Mouse (Mus musculus): ENCODE data around the gene Serac1. TPM values are rescaled to one million over a fixed set of nuclear protein-coding genes. Genes with fewer than 3 reads are reported as not detected.

Gene Serac1
- polyA plus RNA-seq, 1 experiment from 2014 or later = 4.8 TPM

- Histone ChIP-seq H3K9ac (peak overlapping the region; percentile 17; the same call in 1 of the 2 replicates), H3K4me1 (ENCODE audit: insufficient read depth) (peaks cover 24% of the 10 kb centered on the region), H3K9me3 (ENCODE audit: low read depth, low read length) (no peaks in the 10 kb centered on the region), H3K36me3 (ENCODE audit: insufficient read depth) (no peaks in the 10 kb centered on the region), H3K27me3 (ENCODE audit: insufficient read depth, low read length) (no peaks in the 10 kb centered on the region), H3K4me2 (peak overlapping the region; percentile 41), H3K4me3 (ENCODE audit: low read depth, low read length) (no peak overlapping the region), H3K27ac (ENCODE audit: low read depth) (peak overlapping the region; percentile 92)
- WGBS = 20% methylated on average over 14 of the region's 14 CpGs
- ATAC-seq (ENCODE audit: insufficient read depth) (peak; percentile 88), DNase-seq (peak; percentile 95)
- 0 out of 2 replicates have a peak, but pooled peaks have one; percentile 28 for TF ChIP-seq CTCF (IDR thresholded peaks at IDR 0.05; ENCODE audit: low read depth)
Measured at GRCm38 (mm10) chr17:6005638-6006471, 73.7 kb downstream of the Serac1 start.

GRCm38 (mm10) chr17:6005246-6005637 lies 74.3 kb downstream of the Serac1 start:
- H3K27me3 ChIP-seq (ENCODE audit: insufficient read depth, low read length) = no peaks in the 10 kb centered on the region
- no peaks in the 10 kb centered on the region for H3K9me3 ChIP-seq (ENCODE audit: low read depth, low read length)
- peak overlapping the region; percentile 92 for H3K27ac ChIP-seq (ENCODE audit: low read depth)
- H3K36me3 ChIP-seq (ENCODE audit: insufficient read depth) = no peaks in the 10 kb centered on the region
- H3K4me3 ChIP-seq (ENCODE audit: low read depth, low read length) = no peak overlapping the region
- peaks cover 24% of the 10 kb centered on the region for H3K4me1 ChIP-seq (ENCODE audit: insufficient read depth)
- ATAC-seq (ENCODE audit: insufficient read depth) (peak; percentile 73), DNase-seq (no peak)
- no peak for TF ChIP-seq CTCF (IDR thresholded peaks at IDR 0.05; ENCODE audit: low read depth)
- H3K9ac ChIP-seq = no peak overlapping the region
- 17% methylated on average over 13 of the region's 14 CpGs for WGBS
- peak overlapping the region; percentile 41 for H3K4me2 ChIP-seq

GRCm38 (mm10) chr17:6003661-6004060 lies 75.9 kb downstream of the Serac1 start:
- Histone ChIP-seq H3K36me3 (ENCODE audit: insufficient read depth) (no peaks in the 10 kb centered on the region), H3K27me3 (ENCODE audit: insufficient read depth, low read length) (no peaks in the 10 kb centered on the region), H3K4me2 (no peak overlapping the region), H3K4me1 (ENCODE audit: insufficient read depth) (peaks cover 24% of the 10 kb centered on the region), H3K27ac (ENCODE audit: low read depth) (no peak overlapping the region), H3K9ac (no peak overlapping the region), H3K4me3 (ENCODE audit: low read depth, low read length) (no peak overlapping the region), H3K9me3 (ENCODE audit: low read depth, low read length) (no peaks in the 10 kb centered on the region)
- DNase-seq (no peak), ATAC-seq (ENCODE audit: insufficient read depth) (no peak)
- no peak for TF ChIP-seq CTCF (IDR thresholded peaks at IDR 0.05; ENCODE audit: low read depth)
- WGBS = 80% methylated on average over 6 of the region's 6 CpGs

- no peak overlapping the region for H3K4me2 ChIP-seq
- no peak for TF ChIP-seq CTCF (IDR thresholded peaks at IDR 0.05; ENCODE audit: low read depth)
- no peak overlapping the region for H3K27ac ChIP-seq (ENCODE audit: low read depth)
- no peaks in the 10 kb centered on the region for H3K36me3 ChIP-seq (ENCODE audit: insufficient read depth)
- ATAC-seq (ENCODE audit: insufficient read depth) = no peak
- H3K9ac ChIP-seq = no peak overlapping the region
- H3K9me3 ChIP-seq (ENCODE audit: low read depth, low read length) = no peaks in the 10 kb centered on the region
- H3K4me3 ChIP-seq (ENCODE audit: low read depth, low read length) = no peak overlapping the region
- H3K27me3 ChIP-seq (ENCODE audit: insufficient read depth, low read length) = no peaks in the 10 kb centered on the region
- peaks cover 24% of the 10 kb centered on the region for H3K4me1 ChIP-seq (ENCODE audit: insufficient read depth)
- 88% methylated on average over 6 of the region's 6 CpGs for WGBS
- DNase-seq = no peak
Measured at GRCm38 (mm10) chr17:6002563-6002962, 77.0 kb downstream of the Serac1 start.

GRCm38 (mm10) chr17:6001836-6002235 lies 77.7 kb downstream of the Serac1 start:
- ATAC-seq (ENCODE audit: insufficient read depth) (no peak), DNase-seq (no peak)
- Histone ChIP-seq H3K4me1 (ENCODE audit: insufficient read depth) (peaks cover 19% of the 10 kb centered on the region), H3K9ac (no peak overlapping the region), H3K36me3 (ENCODE audit: insufficient read depth) (no peaks in the 10 kb centered on the region), H3K4me2 (no peak overlapping the region), H3K4me3 (ENCODE audit: low read depth, low read length) (no peak overlapping the region), H3K27me3 (ENCODE audit: insufficient read depth, low read length) (no peaks in the 10 kb centered on the region), H3K9me3 (ENCODE audit: low read depth, low read length) (no peaks in the 10 kb centered on the region), H3K27ac (ENCODE audit: low read depth) (no peak overlapping the region)
- no peak for TF ChIP-seq CTCF (IDR thresholded peaks at IDR 0.05; ENCODE audit: low read depth)
- 70% methylated on average over 7 of the region's 7 CpGs for WGBS

- TF ChIP-seq CTCF (IDR thresholded peaks at IDR 0.05; ENCODE audit: low read depth) = no peak
- Histone ChIP-seq H3K4me3 (ENCODE audit: low read depth, low read length) (no peak overlapping the region), H3K9me3 (ENCODE audit: low read depth, low read length) (no peaks in the 10 kb centered on the region), H3K4me2 (no peak overlapping the region), H3K9ac (no peak overlapping the region), H3K27ac (ENCODE audit: low read depth) (no peak overlapping the region), H3K36me3 (ENCODE audit: insufficient read depth) (no peaks in the 10 kb centered on the region), H3K4me1 (ENCODE audit: insufficient read depth) (peaks cover 16% of the 10 kb centered on the region), H3K27me3 (ENCODE audit: insufficient read depth, low read length) (no peaks in the 10 kb centered on the region)
- ATAC-seq (ENCODE audit: insufficient read depth) = no peak
- no peak for DNase-seq
- 65% methylated on average over 6 of the region's 6 CpGs for WGBS
Measured at GRCm38 (mm10) chr17:6001389-6001788, 78.2 kb downstream of the Serac1 start.

GRCm38 (mm10) chr17:6000864-6001319 lies 78.6 kb downstream of the Serac1 start:
- Histone ChIP-seq H3K36me3 (ENCODE audit: insufficient read depth) (no peaks in the 10 kb centered on the region), H3K4me1 (ENCODE audit: insufficient read depth) (peaks cover 14% of the 10 kb centered on the region), H3K4me3 (ENCODE audit: low read depth, low read length) (no peak overlapping the region), H3K27me3 (ENCODE audit: insufficient read depth, low read length) (no peaks in the 10 kb centered on the region), H3K9ac (no peak overlapping the region), H3K9me3 (ENCODE audit: low read depth, low read length) (no peaks in the 10 kb centered on the region), H3K27ac (ENCODE audit: low read depth) (no peak overlapping the region), H3K4me2 (no peak overlapping the region)
- ATAC-seq (ENCODE audit: insufficient read depth) (no peak), DNase-seq (no peak)
- WGBS = 71% methylated on average over 8 of the region's 8 CpGs
- no peak for TF ChIP-seq CTCF (IDR thresholded peaks at IDR 0.05; ENCODE audit: low read depth)

Measured in lung, embryonic 14.5 days (tissue).